Mouse (Mus musculus): Measurements from ENCODE around the gene Serpine1. TPM values are rescaled to one million over a fixed set of nuclear protein-coding genes. Genes with fewer than 3 reads are reported as not detected.

Gene Serpine1
- total RNA-seq (2012; rRNA removed) = 0.04 and 0.13 TPM in 2 replicates
- under 1 TPM in 1 of 2 experiments, not detected in 1; 0.11 TPM for polyA plus RNA-seq (2012; ENCODE audit: insufficient read depth in 1 of 2, insufficient read length in 2 of 2, low read depth in 1 of 2, low replicate concordance in 2 of 2, missing spikeins in 1 of 2)

DNA sequence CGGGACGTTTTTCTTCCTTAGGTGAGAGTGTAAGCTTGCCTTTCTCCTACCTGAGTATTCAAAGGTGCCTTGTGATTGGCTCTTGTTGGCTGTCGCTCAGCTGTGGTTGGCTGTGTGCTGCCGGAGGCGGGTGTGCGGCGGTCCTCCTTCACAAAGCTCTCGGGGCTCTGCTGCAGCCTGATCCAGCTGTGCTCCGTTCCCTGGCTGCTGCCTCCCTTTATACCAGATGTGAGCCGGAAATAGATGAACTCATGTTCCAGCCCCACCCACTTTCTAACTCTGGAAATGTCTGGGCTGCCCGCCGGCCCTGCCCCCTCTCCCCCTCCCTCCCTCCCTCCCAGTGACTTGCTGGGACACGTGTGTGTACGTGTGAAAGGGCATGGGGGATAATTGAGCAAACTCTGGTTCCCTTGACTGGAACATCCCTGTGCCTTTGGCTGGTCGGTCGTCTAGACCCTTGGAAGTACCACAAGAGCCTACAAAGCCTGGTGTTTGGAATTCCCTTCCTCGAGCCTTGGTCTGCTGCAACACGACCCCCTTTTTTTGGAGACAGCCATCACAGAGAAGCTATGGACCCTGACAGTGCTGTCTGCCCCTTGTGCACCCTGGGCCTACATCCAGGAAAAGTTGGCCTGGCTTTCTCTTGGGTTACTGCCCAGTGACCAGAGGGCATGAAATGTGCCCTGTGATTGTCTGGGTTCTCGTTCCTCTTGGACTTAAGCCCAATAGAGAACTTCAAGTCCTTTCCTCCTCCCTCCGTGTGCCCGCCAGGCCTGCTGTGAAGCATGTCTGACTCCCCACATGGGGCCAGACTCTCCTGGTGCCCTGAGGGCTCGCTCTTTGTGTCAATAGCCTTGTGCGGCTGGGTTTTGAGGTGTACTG, at the start of gene Serpine1:
Gene Serpine1, minus strand, starts transcription at position 190 of the 882 bp plus-strand sequence.
- no peak for DNase-seq (ENCODE audit: low read depth, low spot score)
- Histone ChIP-seq H3K36me3 (ENCODE audit: control insufficient read depth in 1 of 2, insufficient read depth in 2 of 2, low read length in 2 of 2) (peaks cover 0 to 15% of the 10 kb centered on the region in 2 experiments; a peak in 2 of 4 replicates), H3K79me2 (ENCODE audit: control insufficient read depth, insufficient read depth, low read length, poor library complexity) (no peaks in the 10 kb centered on the region), H3K27ac (ENCODE audit: control insufficient read depth, low read depth, low read length) (no peak within 1 kb of the TSS), H3K27me3 (ENCODE audit: control insufficient read depth in 1 of 2, insufficient read depth in 2 of 2, low read length in 2 of 2) (no peaks in the 10 kb centered on the region), H3K4me3 (ENCODE audit: control insufficient read depth in 1 of 2, insufficient read depth in 1 of 2, low read depth in 2 of 2, low read length in 2 of 2) (no peak within 1 kb of the TSS), H3K9me3 (replicated peaks; ENCODE audit: insufficient read depth, low read length) (no peaks in the 10 kb centered on the region), H3K4me1 (ENCODE audit: control insufficient read depth in 1 of 2, insufficient read depth in 2 of 2, low read length in 2 of 2) (peaks cover 5 to 25% of the 10 kb centered on the region in 2 experiments; a peak in 3 of 4 replicates), H3K9ac (ENCODE audit: control insufficient read depth, low read depth, low read length, poor library complexity, severe bottlenecking) (no peak within 1 kb of the TSS)
- TF ChIP-seq ELF1 (IDR thresholded peaks at IDR 0.05; ENCODE audit: low read depth, low read length) (no peak), ZKSCAN1 (IDR thresholded peaks at IDR 0.05; ENCODE audit: low read depth, low read length) (no peak), USF1 (IDR thresholded peaks at IDR 0.05; ENCODE audit: low read depth, low read length) (no peak), NELFE (IDR thresholded peaks at IDR 0.05; ENCODE audit: low read depth, low read length) (no peak), MYB (IDR thresholded peaks at IDR 0.05; ENCODE audit: low read depth, low read length) (no peak), POLR2AphosphoS2 (IDR thresholded peaks at IDR 0.05; ENCODE audit: low read length) (no peak), MXI1 (IDR thresholded peaks at IDR 0.05; ENCODE audit: low read depth, low read length) (no peak)

GRCm38 (mm10) chr5:137121280-137121679, 49.2 kb upstream of the Serpine1 start:
- peaks cover 0 to 18% of the 10 kb centered on the region in 2 experiments; a peak in 3 of 4 replicates for H3K4me1 ChIP-seq (ENCODE audit: control insufficient read depth in 1 of 2, insufficient read depth in 2 of 2, low read length in 2 of 2)
- TF ChIP-seq TAL1 (IDR thresholded peaks at IDR 0.05; ENCODE audit: low read length) (no peak), NELFE (IDR thresholded peaks at IDR 0.05; ENCODE audit: low read depth, low read length) (no peak), POLR2AphosphoS2 (IDR thresholded peaks at IDR 0.05; ENCODE audit: low read length) (no peak), USF2 (IDR thresholded peaks at IDR 0.05; ENCODE audit: borderline replicate concordance in 1 of 2, insufficient read depth in 1 of 2, low read depth in 1 of 2, low read length in 2 of 2) (no peak), ELF1 (IDR thresholded peaks at IDR 0.05; ENCODE audit: low read depth, low read length) (no peak), MXI1 (IDR thresholded peaks at IDR 0.05; ENCODE audit: low read depth, low read length) (no peak), TBP (IDR thresholded peaks at IDR 0.05; ENCODE audit: low read depth, low read length) (no peak), E2F4 (IDR thresholded peaks at IDR 0.05; ENCODE audit: borderline replicate concordance, low read depth, low read length) (no peak), NRF1 (IDR thresholded peaks at IDR 0.05; ENCODE audit: insufficient read depth, low read depth, low read length, poor library complexity, severe bottlenecking) (no peak), POLR2AphosphoS5 (IDR thresholded peaks at IDR 0.05; ENCODE audit: borderline replicate concordance, low read depth, low read length) (no peak), CTCF (IDR thresholded peaks at IDR 0.05 in 2 of 3, conservative IDR thresholded peaks at IDR 0.05 in 1 of 3; ENCODE audit: control insufficient read depth in 1 of 3, insufficient read depth in 1 of 3, low read depth in 2 of 3, low read length in 3 of 3, poor library complexity in 1 of 3, severe bottlenecking in 1 of 3) (no peak), ETS1 (IDR thresholded peaks at IDR 0.05; ENCODE audit: low read depth, low read length) (no peak), SMC3 (IDR thresholded peaks at IDR 0.05; ENCODE audit: low read depth, low read length) (no peak), POLR2A (IDR thresholded peaks at IDR 0.05; ENCODE audit: control insufficient read depth in 1 of 2, insufficient read depth in 1 of 2, low read depth in 1 of 2, low read length in 2 of 2, poor library complexity in 1 of 2) (no peak), GATA1 (IDR thresholded peaks at IDR 0.05; ENCODE audit: low read depth, low read length) (no peak), ZKSCAN1 (IDR thresholded peaks at IDR 0.05; ENCODE audit: low read depth, low read length) (no peak), CHD2 (IDR thresholded peaks at IDR 0.05; ENCODE audit: low read length) (no peak), MYB (IDR thresholded peaks at IDR 0.05; ENCODE audit: low read depth, low read length) (no peak), MEF2A (IDR thresholded peaks at IDR 0.05; ENCODE audit: extremely low read depth, insufficient replicate concordance, low read depth, low read length, poor library complexity, severe bottlenecking) (no peak)
- no peak for DNase-seq (ENCODE audit: low read depth, low spot score)
- no peaks in the 10 kb centered on the region for H3K27me3 ChIP-seq (ENCODE audit: control insufficient read depth in 1 of 2, insufficient read depth in 2 of 2, low read length in 2 of 2)
- H3K9me3 ChIP-seq (replicated peaks; ENCODE audit: insufficient read depth, low read length) = no peaks in the 10 kb centered on the region
- no peak overlapping the region for H3K4me3 ChIP-seq (ENCODE audit: control insufficient read depth in 1 of 2, insufficient read depth in 1 of 2, low read depth in 2 of 2, low read length in 2 of 2)
- H3K36me3 ChIP-seq (ENCODE audit: control insufficient read depth in 1 of 2, insufficient read depth in 2 of 2, low read length in 2 of 2) = peaks cover 0 to 18% of the 10 kb centered on the region in 2 experiments; a peak in 2 of 4 replicates
- no peak overlapping the region for H3K9ac ChIP-seq (ENCODE audit: control insufficient read depth, low read depth, low read length, poor library complexity, severe bottlenecking)
- H3K79me2 ChIP-seq (ENCODE audit: control insufficient read depth, insufficient read depth, low read length, poor library complexity) = peaks cover 4% of the 10 kb centered on the region
- H3K27ac ChIP-seq (ENCODE audit: control insufficient read depth, low read depth, low read length) = no peak overlapping the region

Data from MEL (cell line).